Mouse (Mus musculus): Measurements from ENCODE around the gene Cux1. TPM values are rescaled to one million over a fixed set of nuclear protein-coding genes. Genes with fewer than 3 reads are reported as not detected.

Gene Cux1
- polyA plus RNA-seq, 1 experiment from 2014 or later, result 100 TPM

GRCm38 (mm10) chr5:136246452-136246838 lies 320.8 kb downstream of the Cux1 start, which contains the start of gene Sh2b2:
Sh2b2 (minus strand) TSS chr5:136246556.
- no peaks in the 10 kb centered on the region for H3K27me3 ChIP-seq (replicated peaks; ENCODE audit: control insufficient read depth, insufficient read depth, low read length)
- 86% methylated on average over 2 of the region's 2 CpGs for WGBS
- peak within 1 kb of the TSS; percentile 84 for H3K27ac ChIP-seq (ENCODE audit: low read depth, low read length)
- no peak for ATAC-seq
- H3K4me3 ChIP-seq (ENCODE audit: low read length), result peak within 1 kb of the TSS; percentile 83
- H3K9ac ChIP-seq (ENCODE audit: low read depth, low read length), result peak within 1 kb of the TSS; percentile 77
- peaks cover 17% of the 10 kb centered on the region for H3K4me1 ChIP-seq (ENCODE audit: control insufficient read depth, insufficient read depth, low read depth, low read length)
- peaks cover 3% of the 10 kb centered on the region for H3K36me3 ChIP-seq (ENCODE audit: control insufficient read depth, insufficient read depth, low read length)
- H3K9me3 ChIP-seq (ENCODE audit: control insufficient read depth, low read length), result no peaks in the 10 kb centered on the region
- peak within 1 kb of the TSS; percentile 92 for H3K4me2 ChIP-seq (ENCODE audit: low read length)

DNA sequence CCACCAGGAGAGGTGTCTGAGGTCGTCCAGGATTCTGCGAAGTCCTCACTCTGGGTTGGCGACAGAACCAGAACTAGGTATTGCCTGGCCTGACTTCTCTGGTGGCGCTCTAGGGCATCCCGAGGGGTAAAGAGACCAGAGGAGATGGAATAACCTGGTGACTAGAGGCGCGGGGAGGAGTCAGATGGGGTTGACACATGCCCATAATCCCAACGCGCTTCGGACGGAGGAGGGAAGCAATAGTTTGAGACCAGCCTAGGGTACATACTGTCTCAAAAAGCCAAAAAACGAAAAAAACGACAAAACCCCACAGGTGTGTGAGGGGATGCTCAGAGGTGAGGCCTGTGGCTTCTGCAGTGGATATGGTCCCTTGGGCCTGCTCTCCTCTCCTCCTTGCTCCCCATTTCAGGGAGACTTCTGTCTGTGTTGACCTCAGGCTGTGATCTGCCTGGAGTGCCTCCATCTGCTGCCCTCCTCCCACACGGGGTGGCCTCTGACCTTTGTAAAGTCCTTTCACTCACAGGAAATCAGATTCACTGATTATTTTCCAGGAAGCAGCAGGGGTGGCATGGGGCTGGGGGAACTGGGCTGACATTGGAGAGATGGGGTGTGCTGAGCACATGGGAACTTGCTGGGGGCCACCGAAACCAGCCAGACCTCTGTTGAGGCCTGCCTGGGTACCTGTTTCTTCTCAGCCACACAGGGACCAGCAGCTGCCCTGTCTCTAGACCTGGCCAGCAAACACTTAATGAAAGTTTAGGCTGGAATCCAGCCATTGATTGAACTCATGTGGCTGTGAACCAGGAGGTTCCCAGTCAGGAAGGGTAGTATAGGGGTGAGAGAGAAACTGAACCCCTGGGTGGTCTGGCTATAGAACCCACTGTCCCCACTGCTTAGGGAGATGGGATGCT lies 321.5 kb downstream of the Cux1 start:
- Histone ChIP-seq H3K4me3 (ENCODE audit: low read length) (peak overlapping the region; percentile 83), H3K27me3 (replicated peaks; ENCODE audit: control insufficient read depth, insufficient read depth, low read length) (no peaks in the 10 kb centered on the region), H3K27ac (ENCODE audit: low read depth, low read length) (peak overlapping the region; percentile 84), H3K36me3 (ENCODE audit: control insufficient read depth, insufficient read depth, low read length) (peaks cover 3% of the 10 kb centered on the region), H3K4me1 (ENCODE audit: control insufficient read depth, insufficient read depth, low read depth, low read length) (peaks cover 20% of the 10 kb centered on the region), H3K9ac (ENCODE audit: low read depth, low read length) (peak overlapping the region; percentile 77), H3K9me3 (ENCODE audit: control insufficient read depth, low read length) (no peaks in the 10 kb centered on the region), H3K4me2 (ENCODE audit: low read length) (peak overlapping the region; percentile 92)
- whole genome bisulfite sequencing, result 14% methylated on average over 15 of the region's 15 CpGs
- no peak; the same call in 1 of the 2 replicates for ATAC-seq

- peak overlapping the region; percentile 83 for H3K4me3 ChIP-seq (ENCODE audit: low read length)
- peak; percentile 86 for ATAC-seq
- H3K27ac ChIP-seq (ENCODE audit: low read depth, low read length), result peak overlapping the region; percentile 84
- peak overlapping the region; percentile 92 for H3K4me2 ChIP-seq (ENCODE audit: low read length)
- no peaks in the 10 kb centered on the region for H3K36me3 ChIP-seq (ENCODE audit: control insufficient read depth, insufficient read depth, low read length)
- peaks cover 23% of the 10 kb centered on the region for H3K4me1 ChIP-seq (ENCODE audit: control insufficient read depth, insufficient read depth, low read depth, low read length)
- no peaks in the 10 kb centered on the region for H3K27me3 ChIP-seq (replicated peaks; ENCODE audit: control insufficient read depth, insufficient read depth, low read length)
- no peaks in the 10 kb centered on the region for H3K9me3 ChIP-seq (ENCODE audit: control insufficient read depth, low read length)
- peak overlapping the region; percentile 91 for H3K9ac ChIP-seq (ENCODE audit: low read depth, low read length)
- WGBS, result under 1% methylated on average over 40 of the region's 57 CpGs
Observed at GRCm38 (mm10) chr5:136244762-136245540, 322.3 kb downstream of the Cux1 start.

DNA sequence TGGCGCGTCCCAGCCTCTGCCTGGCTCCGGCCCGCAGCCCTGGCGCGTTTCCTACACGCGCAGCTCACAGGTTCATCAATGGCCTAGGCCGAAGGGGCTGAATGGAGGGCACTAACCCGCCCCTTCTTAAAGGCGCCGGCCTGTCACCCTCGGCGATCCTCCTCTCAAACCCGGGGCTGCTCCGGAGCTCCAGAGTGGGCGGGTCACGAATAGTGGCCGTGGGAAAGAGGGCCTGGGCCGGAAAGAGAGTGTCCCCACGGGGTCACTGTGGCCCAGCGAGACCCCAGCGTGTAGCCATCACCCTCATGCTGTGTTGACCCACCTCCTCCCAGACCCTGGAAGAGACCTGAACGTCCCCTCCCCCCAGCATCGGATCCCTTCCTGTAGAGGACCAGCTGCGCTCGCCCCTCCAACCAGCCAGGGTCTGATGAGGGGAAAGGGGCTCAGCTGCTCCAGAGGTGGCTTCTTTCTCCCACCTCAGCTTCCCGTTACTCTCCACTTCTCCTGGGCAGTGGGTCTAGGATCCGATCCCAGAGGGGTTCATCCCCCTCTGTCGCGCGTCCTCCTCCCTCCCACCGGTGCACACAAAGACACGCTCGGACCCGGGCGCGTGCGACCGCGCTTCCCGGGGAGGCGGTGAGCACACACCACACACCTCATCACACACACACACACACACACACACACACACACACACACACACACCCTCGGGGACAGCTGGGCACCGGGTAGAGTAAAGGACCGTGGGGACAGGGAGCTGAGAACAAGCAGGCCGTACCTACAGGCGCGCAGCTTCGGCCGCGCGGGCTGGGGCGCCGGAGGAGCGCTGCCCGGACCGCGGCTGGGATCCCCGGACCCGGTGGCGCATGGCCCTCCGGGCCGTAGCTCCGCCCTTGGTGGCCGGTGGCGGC lies 323.2 kb downstream of the Cux1 start:
- Histone ChIP-seq H3K4me3 (ENCODE audit: low read length) (peak overlapping the region; percentile 83), H3K27ac (ENCODE audit: low read depth, low read length) (peak overlapping the region; percentile 79), H3K4me2 (ENCODE audit: low read length) (peak overlapping the region; percentile 92), H3K27me3 (replicated peaks; ENCODE audit: control insufficient read depth, insufficient read depth, low read length) (no peaks in the 10 kb centered on the region), H3K9ac (ENCODE audit: low read depth, low read length) (peak overlapping the region; percentile 91), H3K4me1 (ENCODE audit: control insufficient read depth, insufficient read depth, low read depth, low read length) (peaks cover 23% of the 10 kb centered on the region), H3K36me3 (ENCODE audit: control insufficient read depth, insufficient read depth, low read length) (no peaks in the 10 kb centered on the region), H3K9me3 (ENCODE audit: control insufficient read depth, low read length) (no peaks in the 10 kb centered on the region)
- ATAC-seq, result peak; percentile 57
- WGBS, result under 1% methylated on average over 58 of the region's 67 CpGs

GRCm38 (mm10) chr5:136241161-136241560 lies 326.1 kb downstream of the Cux1 start:
- H3K9me3 ChIP-seq (ENCODE audit: control insufficient read depth, low read length), result no peaks in the 10 kb centered on the region
- H3K27ac ChIP-seq (ENCODE audit: low read depth, low read length), result no peak overlapping the region
- no peak overlapping the region for H3K4me2 ChIP-seq (ENCODE audit: low read length)
- 81% methylated on average over 6 of the region's 6 CpGs for WGBS
- no peak overlapping the region for H3K4me3 ChIP-seq (ENCODE audit: low read length)
- H3K4me1 ChIP-seq (ENCODE audit: control insufficient read depth, insufficient read depth, low read depth, low read length), result peaks cover 31% of the 10 kb centered on the region
- no peaks in the 10 kb centered on the region for H3K27me3 ChIP-seq (replicated peaks; ENCODE audit: control insufficient read depth, insufficient read depth, low read length)
- ATAC-seq, result no peak
- H3K36me3 ChIP-seq (ENCODE audit: control insufficient read depth, insufficient read depth, low read length), result no peaks in the 10 kb centered on the region
- no peak overlapping the region for H3K9ac ChIP-seq (ENCODE audit: low read depth, low read length)

GRCm38 (mm10) chr5:136240381-136240780 lies 326.9 kb downstream of the Cux1 start:
- Histone ChIP-seq H3K36me3 (ENCODE audit: control insufficient read depth, insufficient read depth, low read length) (no peaks in the 10 kb centered on the region), H3K4me3 (ENCODE audit: low read length) (no peak overlapping the region), H3K4me1 (ENCODE audit: control insufficient read depth, insufficient read depth, low read depth, low read length) (peaks cover 26% of the 10 kb centered on the region), H3K27me3 (replicated peaks; ENCODE audit: control insufficient read depth, insufficient read depth, low read length) (no peaks in the 10 kb centered on the region), H3K9me3 (ENCODE audit: control insufficient read depth, low read length) (no peaks in the 10 kb centered on the region), H3K9ac (ENCODE audit: low read depth, low read length) (no peak overlapping the region), H3K4me2 (ENCODE audit: low read length) (no peak overlapping the region), H3K27ac (ENCODE audit: low read depth, low read length) (no peak overlapping the region)
- 53% methylated on average over 1 of the region's 1 CpGs for WGBS
- ATAC-seq, result no peak

DNA sequence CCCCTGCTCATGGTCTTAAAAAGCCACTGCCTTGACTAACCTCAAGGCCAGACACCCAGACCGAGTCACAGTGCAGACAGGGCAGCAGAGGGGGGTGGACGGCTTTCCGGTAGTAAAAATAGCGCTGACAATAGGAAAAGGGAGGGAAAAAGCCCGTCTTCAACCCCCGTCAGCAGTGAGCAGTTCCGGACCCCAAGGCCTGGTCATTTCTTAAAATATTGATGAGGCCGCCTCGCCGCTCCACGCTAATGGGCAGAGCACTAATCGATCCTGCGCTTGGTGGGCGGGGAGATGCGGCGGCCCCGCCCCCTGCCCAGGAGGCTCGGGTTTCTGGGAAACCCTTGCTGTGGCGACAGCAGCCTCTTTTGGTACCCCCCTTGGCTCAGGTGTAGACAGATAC lies 329.7 kb downstream of the Cux1 start:
- Histone ChIP-seq H3K9me3 (ENCODE audit: control insufficient read depth, low read length) (no peaks in the 10 kb centered on the region), H3K27ac (ENCODE audit: low read depth, low read length) (no peak overlapping the region), H3K4me1 (ENCODE audit: control insufficient read depth, insufficient read depth, low read depth, low read length) (peaks cover 28% of the 10 kb centered on the region), H3K36me3 (ENCODE audit: control insufficient read depth, insufficient read depth, low read length) (no peaks in the 10 kb centered on the region), H3K9ac (ENCODE audit: low read depth, low read length) (peak overlapping the region; percentile 19), H3K27me3 (replicated peaks; ENCODE audit: control insufficient read depth, insufficient read depth, low read length) (no peaks in the 10 kb centered on the region), H3K4me3 (ENCODE audit: low read length) (peak overlapping the region; percentile 35), H3K4me2 (ENCODE audit: low read length) (peak overlapping the region; percentile 63)
- WGBS, result 3% methylated on average over 19 of the region's 19 CpGs
- ATAC-seq, result no peak

GRCm38 (mm10) chr5:136236611-136237010 lies 330.7 kb downstream of the Cux1 start:
- no peaks in the 10 kb centered on the region for H3K27me3 ChIP-seq (replicated peaks; ENCODE audit: control insufficient read depth, insufficient read depth, low read length)
- no peak overlapping the region for H3K9ac ChIP-seq (ENCODE audit: low read depth, low read length)
- ATAC-seq, result no peak
- H3K4me3 ChIP-seq (ENCODE audit: low read length), result no peak overlapping the region
- H3K4me1 ChIP-seq (ENCODE audit: control insufficient read depth, insufficient read depth, low read depth, low read length), result peaks cover 22% of the 10 kb centered on the region
- H3K36me3 ChIP-seq (ENCODE audit: control insufficient read depth, insufficient read depth, low read length), result peaks cover 4% of the 10 kb centered on the region
- H3K9me3 ChIP-seq (ENCODE audit: control insufficient read depth, low read length), result no peaks in the 10 kb centered on the region
- WGBS, result 81% methylated on average over 5 of the region's 5 CpGs
- no peak overlapping the region for H3K4me2 ChIP-seq (ENCODE audit: low read length)
- H3K27ac ChIP-seq (ENCODE audit: low read depth, low read length), result no peak overlapping the region

Measured in hindbrain, embryonic 16.5 days (tissue).